Mouse (Mus musculus): Measurements from ENCODE around the gene Timm10.

Timm10 gene

GRCm38 (mm10) chr2:84859991-84860780 lies 33.4 kb downstream of the Timm10 start:
- no peak for DNase-seq (ENCODE audit: low spot score)

- no peak for DNase-seq (ENCODE audit: low spot score)
Measured at GRCm38 (mm10) chr2:84861430-84861829, 34.6 kb downstream of the Timm10 start.

GRCm38 (mm10) chr2:84862231-84862630 lies 35.4 kb downstream of the Timm10 start:
- DNase-seq (ENCODE audit: low spot score), result no peak

- peak; percentile 80 for DNase-seq (ENCODE audit: low spot score)
Measured at GRCm38 (mm10) chr2:84865616-84866571, 39.1 kb downstream of the Timm10 start.

- peak; percentile 78 for DNase-seq (ENCODE audit: low spot score)
Measured at GRCm38 (mm10) chr2:84868521-84868943, 41.7 kb downstream of the Timm10 start.

- DNase-seq (ENCODE audit: low spot score), result no peak
Measured at GRCm38 (mm10) chr2:84868977-84869376, 42.2 kb downstream of the Timm10 start.

GRCm38 (mm10) chr2:84870623-84871160 lies 43.9 kb downstream of the Timm10 start:
- no peak for DNase-seq (ENCODE audit: low spot score)

- no peak for DNase-seq (ENCODE audit: low spot score)
Measured at GRCm38 (mm10) chr2:84872105-84872716, 45.4 kb downstream of the Timm10 start.

- no peak for DNase-seq (ENCODE audit: low spot score)
Measured at GRCm38 (mm10) chr2:84875842-84876241, 49.0 kb downstream of the Timm10 start.

Data from layer of hippocampus, adult 11-12 months (tissue).